Mouse (Mus musculus) embryo, embryonic 10 days (tissue): ENCODE measurements around the gene Nhp2.
"Not testable (repeated sequence)": the region's sequence is repeated elsewhere in the genome, so short reads cannot be mapped to it uniquely, and the experiment has no call there.

ENCODE experiments used
- DNase-seq: peaks from one replicate; pipeline ENCODE4 v3.0.0-alpha.2; 2015; ENCODE audit warnings: low spot score

Gene Nhp2

DNA sequence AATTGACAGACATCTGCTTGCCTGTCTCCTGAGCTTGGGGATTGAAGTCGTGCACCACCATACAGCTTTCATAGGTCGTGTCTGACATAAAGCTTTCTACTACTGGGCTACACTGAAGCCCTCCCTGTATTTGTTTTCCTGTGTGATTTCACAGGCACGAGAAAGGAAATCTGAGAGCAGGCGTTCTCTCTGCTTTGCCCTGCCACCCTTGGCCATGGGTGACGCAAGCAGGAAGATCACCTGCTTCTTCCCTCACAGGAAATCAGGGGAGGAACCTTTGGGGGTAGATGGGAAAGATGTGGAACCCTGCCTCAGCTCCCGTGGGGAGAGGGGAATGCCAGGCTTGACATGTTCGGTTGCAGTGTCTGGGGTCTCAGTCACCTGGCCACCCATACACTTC is 38.8 kb downstream of the Nhp2 start:
- no peak for DNase-seq

DNA sequence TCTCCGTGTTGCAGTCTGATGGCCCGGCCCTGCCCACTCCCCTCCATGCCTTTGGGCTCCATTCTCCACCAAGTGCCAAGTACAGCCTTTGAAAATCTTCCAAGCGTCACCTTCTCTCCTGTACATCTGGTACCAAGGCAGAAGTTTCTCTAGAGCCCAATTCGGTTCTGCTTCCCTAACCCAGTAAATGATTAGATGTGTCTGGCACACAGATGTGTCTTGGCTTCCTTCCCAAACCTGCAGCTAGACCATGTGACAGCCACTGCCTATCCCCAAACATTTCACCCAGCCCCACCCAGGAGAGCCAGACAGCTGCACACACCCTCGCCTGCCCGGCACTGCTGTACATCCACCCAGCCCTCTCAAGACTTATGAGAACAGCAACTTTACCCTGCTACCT is 39.2 kb downstream of the Nhp2 start:
- DNase-seq, result no peak

GRCm38 (mm10) chr11:51661867-51662365 is 42.4 kb downstream of the Nhp2 start:
- no peak for DNase-seq

DNA sequence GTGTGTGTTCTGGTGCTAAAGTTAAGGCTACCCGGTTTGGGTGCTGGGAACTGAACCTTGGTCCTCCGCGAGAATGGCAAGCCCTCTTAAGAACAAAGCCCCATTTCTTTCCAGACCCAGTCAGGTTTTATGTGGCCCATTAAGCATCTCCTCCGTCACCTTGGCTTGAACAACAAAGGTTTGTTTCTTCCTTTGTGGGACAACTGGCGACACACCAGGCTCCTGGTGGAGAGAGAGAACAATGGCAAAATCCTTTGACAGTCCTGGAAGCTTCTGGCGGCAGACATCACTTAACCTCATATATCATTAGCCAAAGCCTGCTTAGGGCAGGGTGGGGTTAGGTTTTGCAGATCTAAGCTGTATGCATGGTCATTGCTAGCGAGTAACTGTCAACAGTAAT is 43.1 kb downstream of the Nhp2 start:
- no peak for DNase-seq

GRCm38 (mm10) chr11:51664747-51665146 is 45.2 kb downstream of the Nhp2 start:
- not testable (repeated sequence) for DNase-seq

GRCm38 (mm10) chr11:51670846-51671245 is 51.3 kb downstream of the Nhp2 start:
- no peak for DNase-seq

GRCm38 (mm10) chr11:51671376-51671775 is 51.8 kb downstream of the Nhp2 start:
- no peak for DNase-seq

DNA sequence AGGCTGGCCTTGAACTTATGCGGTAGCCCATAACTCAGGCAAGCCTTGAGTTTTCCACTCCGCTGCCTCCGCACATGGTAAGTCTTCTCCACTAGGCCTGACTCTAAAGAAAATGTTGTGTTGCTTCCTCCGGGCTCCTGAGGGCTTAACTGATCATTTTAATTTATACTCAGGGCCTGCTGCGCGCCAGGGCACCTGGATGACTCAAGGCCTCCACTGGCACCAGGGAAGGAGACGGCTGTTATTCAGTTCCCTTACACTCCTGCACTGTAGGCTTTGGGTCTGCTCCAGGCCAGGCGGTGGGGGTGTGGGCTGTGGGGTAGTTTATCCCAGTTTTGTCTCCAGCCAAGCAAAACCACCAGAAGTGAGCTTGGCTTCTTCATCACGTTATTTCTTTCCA is 53.8 kb downstream of the Nhp2 start:
- no peak for DNase-seq
